In the genomic region with DNA sequence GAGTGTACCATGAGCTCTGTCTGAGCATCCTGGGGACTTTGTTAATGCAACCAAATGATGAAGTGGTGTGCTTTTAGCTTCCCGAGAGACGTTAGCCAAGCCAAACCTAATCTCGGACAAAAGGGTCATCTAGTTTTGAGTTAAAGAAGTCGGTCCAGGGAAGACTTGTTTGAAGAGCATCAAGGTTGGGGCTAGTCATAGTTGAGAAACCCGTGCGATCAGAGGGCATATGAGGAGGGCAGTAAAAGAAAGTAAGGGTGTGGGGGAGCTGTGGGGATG, we compare ENCODE assay signal across 1 mouse cellular context.
TF ChIP-seq lines count a peak whose summit lies in the region.

No protein-coding gene starts in this region.

TF ChIP-seq in MEL, 35 proteins besides CTCF, POLR2A, EP300 and RAD21:
- TF ChIP-seq ZNF384 (IDR thresholded peaks at IDR 0.05; ENCODE audit: low read depth, low read length) (no peak), NELFE (IDR thresholded peaks at IDR 0.05; ENCODE audit: low read depth, low read length) (no peak), MAFK (IDR thresholded peaks at IDR 0.05; ENCODE audit: borderline replicate concordance, low read depth, low read length) (no peak), MYC (IDR thresholded peaks at IDR 0.05; ENCODE audit: low read depth, low read length) (0 out of 2 replicates have a peak, but pooled peaks have one; percentile 19), TBP (IDR thresholded peaks at IDR 0.05; ENCODE audit: low read depth, low read length) (no peak)
